Comparison of ENCODE assay signal across 17 mouse cellular contexts in the genomic region with DNA sequence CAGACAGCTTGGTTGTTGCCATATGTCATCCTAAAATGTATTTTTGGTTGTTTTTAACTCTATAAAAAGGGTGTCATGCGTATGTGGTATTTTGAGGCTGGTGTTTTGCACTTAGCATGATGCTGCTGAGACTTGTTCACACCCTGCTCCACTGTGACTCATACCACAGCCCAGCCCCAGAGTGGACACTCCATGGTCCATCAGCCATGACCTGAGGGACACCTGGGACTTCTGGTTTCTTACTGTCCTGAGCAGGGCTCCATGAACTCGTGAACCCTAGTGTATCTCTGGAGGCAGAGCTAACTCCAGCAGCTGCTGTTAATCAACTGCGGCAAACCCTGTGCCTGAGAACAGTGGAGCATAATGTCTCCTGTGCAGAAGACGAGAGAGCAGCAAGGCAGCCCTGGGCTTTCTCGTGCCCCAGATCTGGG. TPM values are rescaled to one million over a fixed set of nuclear protein-coding genes. Genes with fewer than 3 reads are reported as not detected.
"Had no signal": no experiment of that assay in that cellular context is flagged by ENCODE, and none has a peak within 500 bp of the region (broad histone marks: within the 10 kb centered on the region; RNA-seq: fewer than 3 reads in every experiment).

No protein-coding gene starts in this region.

- H3K9ac ChIP-seq: liver, embryonic 15.5 days; lung, embryonic 14.5 days; midbrain, embryonic 12.5 days had no signal

- ATAC-seq: intestine, postnatal 0 days; midbrain, embryonic 16.5 days had no signal

- H3K27me3 ChIP-seq: liver, embryonic 15.5 days; midbrain, embryonic 12.5 days had no signal

- H3K4me3 ChIP-seq: limb, embryonic 10.5 days; liver, embryonic 15.5 days; midbrain, embryonic 12.5 days had no signal

- H3K4me2 ChIP-seq: liver, embryonic 11.5 days; liver, embryonic 15.5 days; lung, embryonic 14.5 days; midbrain, embryonic 12.5 days had no signal

- DNase-seq: kidney, adult 9 months; kidney, postnatal 10 days; kidney, postnatal 4 days; lung, embryonic 14.5 days; lung, postnatal 14 days; right cerebral cortex, postnatal 4 days; spleen, adult 18-20 months; thymus, adult 2 months; thymus, postnatal 25 days had no signal

- H3K4me1 ChIP-seq: midbrain, embryonic 12.5 days had no signal

- H3K36me3 ChIP-seq: limb, embryonic 10.5 days; liver, embryonic 15.5 days; midbrain, embryonic 12.5 days had no signal

- H3K9me3 ChIP-seq: limb, embryonic 10.5 days; liver, embryonic 15.5 days; midbrain, embryonic 12.5 days had no signal

- H3K27ac ChIP-seq: limb, embryonic 10.5 days; liver, embryonic 15.5 days; midbrain, embryonic 12.5 days had no signal

RNA-seq across cellular contexts. Expression of a gene that starts 15.0 kb away (rescaled TPM):
- total RNA-seq: megakaryocyte-erythroid progenitor cell, adult 5-6 weeks had no signal
- polyA plus RNA-seq: liver, embryonic 11.5 days had no signal

RNA-seq across cellular contexts. Expression of a gene that starts 15.1 kb away (rescaled TPM):
- total RNA-seq: megakaryocyte-erythroid progenitor cell, adult 5-6 weeks had no signal
- polyA plus RNA-seq: intestine, postnatal 0 days; limb, embryonic 10.5 days; liver, embryonic 11.5 days; liver, embryonic 15.5 days; lung, embryonic 14.5 days; midbrain, embryonic 12.5 days; stomach, embryonic 14.5 days; thymus, adult 2 months had no signal
